In the genomic region with DNA sequence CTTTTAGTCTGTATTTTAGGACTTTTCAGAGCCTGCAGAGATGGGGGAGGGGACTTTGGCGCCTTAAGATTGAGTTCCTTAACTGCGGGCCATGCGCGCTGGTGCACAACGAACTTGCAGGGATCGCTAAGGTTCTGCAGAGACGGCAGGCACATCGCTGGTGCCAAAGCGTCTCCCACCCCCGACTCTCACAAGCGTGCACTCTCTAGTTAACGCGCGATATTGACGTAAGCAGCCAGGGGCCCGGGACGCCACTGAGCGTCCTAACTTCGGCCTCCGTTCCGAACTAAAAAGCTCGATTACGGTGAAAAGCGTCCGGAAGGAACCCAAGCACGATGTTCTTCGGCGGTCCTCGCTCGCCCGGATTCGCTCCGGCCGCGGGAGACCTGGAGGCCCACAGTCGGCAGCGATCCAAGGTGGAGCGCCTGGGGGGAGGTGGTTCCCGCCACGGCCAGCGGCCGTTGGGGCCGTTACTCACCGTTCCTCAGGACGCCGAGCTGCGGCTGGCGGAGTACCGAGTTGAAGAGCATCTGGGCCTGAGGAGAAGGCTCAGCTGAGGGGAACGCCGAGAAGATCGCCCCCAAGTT, we compare ENCODE assay signal across 8 mouse cellular contexts. TPM values are rescaled to one million over a fixed set of nuclear protein-coding genes. Genes with fewer than 3 reads are reported as not detected.
DNase-seq lines count a peak whose midpoint lies in the region; ATAC-seq and TF ChIP-seq lines count a peak whose summit lies in the region.

No protein-coding gene starts in this region.

- DNase-seq in layer of hippocampus, adult 11-12 months (ENCODE audit: low spot score), result peak; percentile 35
- no peak for DNase-seq in layer of hippocampus, postnatal 14 days (ENCODE audit: low spot score in 2 of 2)
- DNase-seq in Patski (ENCODE audit: low read depth, low spot score), result no peak
- no peak for DNase-seq in adrenal gland, adult 8-10 months

- in situ Hi-C loops in Patski (cut with MboI; ENCODE audit: low pct_unique_long_range_greater_than_20kb), result loop anchor here (25.0 kb wide), 2 partner anchors 488 to 638 kb away; partner anchors contain the start of genes Angel2 and Batf3

- peak overlapping the region; percentile 73 for H3K9ac ChIP-seq in intestine, postnatal 0 days (ENCODE audit: low read depth, low read length)
- H3K9ac ChIP-seq in lung, embryonic 15.5 days, result peak overlapping the region; percentile 67

- POLR2A ChIA-PET in Patski (lab: Charles Lee), result interaction anchor here (1.9 kb wide), 1 partner anchor 243 kb away, joined by 9 read pairs; no protein-coding TSS in a partner anchor

- H3K4me3 ChIP-seq in erythroblast, embryonic 14.5 days (replicated peaks), result peak overlapping the region; percentile 83
- H3K4me3 ChIP-seq in intestine, postnatal 0 days (ENCODE audit: low read depth, low read length), result peak overlapping the region; percentile 98
- H3K4me3 ChIP-seq in lung, embryonic 15.5 days, result peak overlapping the region; percentile 78
- H3K4me3 ChIP-seq in olfactory bulb, adult 2 months (ENCODE audit: insufficient read depth, low read depth, low read length), result peak overlapping the region; percentile 63

- peak overlapping the region; percentile 84 for H3K4me2 ChIP-seq in intestine, postnatal 0 days (replicated peaks; ENCODE audit: low read depth)
- H3K4me2 ChIP-seq in lung, embryonic 15.5 days, result peak overlapping the region; percentile 54

- ATAC-seq in Patski, result peak; percentile 49
- ATAC-seq in intestine, postnatal 0 days, result peak; percentile 14
- ATAC-seq in lung, embryonic 15.5 days (ENCODE audit: borderline replicate concordance, extremely low read depth, low FRiP score, low TSS enrichment), result peak; percentile 47; the same call in 1 of the 2 replicates

- H3K27ac ChIP-seq in intestine, postnatal 0 days (ENCODE audit: low read depth, low read length), result peak overlapping the region; percentile 63
- peak overlapping the region; percentile 93 for H3K27ac ChIP-seq in lung, embryonic 15.5 days
- H3K27ac ChIP-seq in olfactory bulb, adult 2 months (ENCODE audit: insufficient read depth, low read depth, low read length), result no peak overlapping the region

- peaks cover 67% of the 10 kb centered on the region for H3K36me3 ChIP-seq in erythroblast, embryonic 14.5 days (ENCODE audit: control insufficient read depth)
- H3K36me3 ChIP-seq in intestine, postnatal 0 days (ENCODE audit: control insufficient read depth, insufficient read depth), result no peaks in the 10 kb centered on the region
- H3K36me3 ChIP-seq in lung, embryonic 15.5 days, result peaks cover 7% of the 10 kb centered on the region; the same call in 1 of the 2 replicates

- no peaks in the 10 kb centered on the region for H3K27me3 ChIP-seq in Patski
- H3K27me3 ChIP-seq in erythroblast, embryonic 14.5 days (ENCODE audit: control insufficient read depth), result no peaks in the 10 kb centered on the region
- H3K27me3 ChIP-seq in intestine, postnatal 0 days (replicated peaks; ENCODE audit: control insufficient read depth, insufficient read depth, low read length), result no peaks in the 10 kb centered on the region
- no peaks in the 10 kb centered on the region for H3K27me3 ChIP-seq in lung, embryonic 15.5 days

- H3K4me1 ChIP-seq in erythroblast, embryonic 14.5 days (ENCODE audit: control insufficient read depth), result peaks cover 57% of the 10 kb centered on the region
- peaks cover 15% of the 10 kb centered on the region; the same call in 1 of the 2 replicates for H3K4me1 ChIP-seq in intestine, postnatal 0 days (replicated peaks; ENCODE audit: control insufficient read depth, insufficient read depth, low read length)
- H3K4me1 ChIP-seq in lung, embryonic 15.5 days, result peaks cover 30% of the 10 kb centered on the region
- H3K4me1 ChIP-seq in olfactory bulb, adult 2 months (ENCODE audit: control insufficient read depth, insufficient read depth, low read length), result peaks cover 6% of the 10 kb centered on the region; the same call in 1 of the 2 replicates

- CTCF ChIA-PET in Patski (lab: Charles Lee), result interaction anchor here (0.6 to 4.0 kb wide), 23 partner anchors 11 to 390 kb away, joined by 3 to 47 read pairs (median 5); partner anchors contain the start of genes Nek2 and Tmem206

- no peak for TF ChIP-seq POLR2A in olfactory bulb, adult 2 months (IDR thresholded peaks at IDR 0.05; ENCODE audit: insufficient read depth, low read depth, low read length)

- no peak for TF ChIP-seq CTCF in Patski (IDR thresholded peaks at IDR 0.05)
- no peak for TF ChIP-seq CTCF in intestine, postnatal 0 days (IDR thresholded peaks at IDR 0.05; ENCODE audit: low read depth)
- no peak for TF ChIP-seq CTCF in olfactory bulb, adult 2 months (IDR thresholded peaks at IDR 0.05; ENCODE audit: insufficient read depth, low read depth, low read length)

- peaks cover 2% of the 10 kb centered on the region for H3K9me3 ChIP-seq in erythroblast, embryonic 14.5 days (ENCODE audit: control insufficient read depth, low read length)
- H3K9me3 ChIP-seq in intestine, postnatal 0 days (ENCODE audit: control insufficient read depth), result no peaks in the 10 kb centered on the region
- H3K9me3 ChIP-seq in lung, embryonic 15.5 days, result no peaks in the 10 kb centered on the region

- WGBS in intestine, postnatal 0 days, result under 1% methylated on average over 52 of the region's 52 CpGs
- under 1% methylated on average over 52 of the region's 52 CpGs for WGBS in lung, embryonic 15.5 days
- WGBS in olfactory bulb, adult 2 months, result under 1% methylated on average over 52 of the region's 52 CpGs

RNA-seq across cellular contexts. Expression of gene Dtl, which starts 0.4 kb away (rescaled TPM):
- total RNA-seq in layer of hippocampus, postnatal 14 days (2021), result 1 to 10 TPM; 1.3 to 1.8 TPM
- 12.7 TPM for polyA plus RNA-seq in Patski (2021)
- polyA plus RNA-seq in erythroblast, embryonic 14.5 days (2012), result 0.92 and 1.0 TPM in 2 replicates
- 6.1 and 6.6 TPM in 2 replicates for polyA plus RNA-seq in intestine, postnatal 0 days (2015; fragmentation: Nextera tagmentation; extraction: Ambion mirVana)
- 57.8 and 59.6 TPM in 2 replicates for polyA plus RNA-seq in lung, embryonic 15.5 days (2015; fragmentation: Nextera tagmentation; extraction: Ambion mirVana)
- polyA plus RNA-seq in olfactory bulb, adult 2 months (2012; ENCODE audit: insufficient read depth, insufficient read length, low replicate concordance, missing spikeins), result not detected in 2 replicates
- total RNA-seq in adrenal gland, adult 8-10 months (2022), result 1 to 10 TPM in 1 of 4 experiments, under 1 TPM in 3; 0.64 to 1.7 (median 0.79) TPM

RNA-seq across cellular contexts. Expression of gene Ints7, which starts 0.5 kb away (rescaled TPM):
- 10 to 100 TPM; 23.9 to 28.1 TPM for total RNA-seq in layer of hippocampus, postnatal 14 days (2021)
- 25.7 TPM for polyA plus RNA-seq in Patski (2021)
- polyA plus RNA-seq in erythroblast, embryonic 14.5 days (2012), result 1.2 and 1.4 TPM in 2 replicates
- 11.2 and 11.4 TPM in 2 replicates for polyA plus RNA-seq in intestine, postnatal 0 days (2015; fragmentation: Nextera tagmentation; extraction: Ambion mirVana)
- polyA plus RNA-seq in lung, embryonic 15.5 days (2015; fragmentation: Nextera tagmentation; extraction: Ambion mirVana), result 56.3 TPM in 2 replicates
- polyA plus RNA-seq in olfactory bulb, adult 2 months (2012; ENCODE audit: insufficient read depth, insufficient read length, low replicate concordance, missing spikeins), result not detected in 2 replicates
- total RNA-seq in adrenal gland, adult 8-10 months (2022), result 10 to 100 TPM; 22.5 to 31.1 (median 24.6) TPM
